Mouse (Mus musculus) testis, adult 2 months (tissue): ENCODE results near the gene Slc10a3. TPM values are rescaled to one million over a fixed set of nuclear protein-coding genes. Genes with fewer than 3 reads are reported as not detected.

Source experiments
- H3K27ac ChIP-seq: fragments of 200-500 bp; 2 replicates; pipeline ENCODE4 v1.5.1; 2012; ENCODE audit warnings: low read depth, low read length; ENCODE audit not compliant: control insufficient read depth, insufficient read depth
- H3K27me3 ChIP-seq: fragments of 200-500 bp; 2 replicates; pipeline ENCODE4 v1.6.1; 2012; ENCODE audit warnings: mild to moderate bottlenecking, low read length, moderate library complexity; ENCODE audit not compliant: control insufficient read depth, insufficient read depth
- H3K36me3 ChIP-seq: fragments of 200-500 bp; 2 replicates; pipeline ENCODE4 v1.6.1; 2012; ENCODE audit warnings: mild to moderate bottlenecking, low read length; ENCODE audit not compliant: control insufficient read depth, insufficient read depth
- H3K4me1 ChIP-seq: fragments of 200-500 bp; 2 replicates; pipeline ENCODE4 v1.6.1; 2012; ENCODE audit warnings: low read length; ENCODE audit not compliant: control insufficient read depth, insufficient read depth
- H3K4me3 ChIP-seq: fragments of 200-500 bp; 2 replicates; pipeline ENCODE4 v1.5.1; 2012; ENCODE audit warnings: low read depth, mild to moderate bottlenecking, low read length, moderate library complexity, mixed read lengths; ENCODE audit not compliant: control insufficient read depth
- CTCF ChIP-seq: fragments of 200-500 bp; IDR thresholded peaks from 2 replicates; pipeline ENCODE4 v1.5.1; 2012; ENCODE audit warnings: low read depth, mild to moderate bottlenecking, inconsistent platforms, low read length, moderate library complexity; ENCODE audit not compliant: control insufficient read depth, insufficient read depth, insufficient replicate concordance
- POLR2A ChIP-seq: fragments of 200-500 bp; IDR thresholded peaks from 2 replicates; pipeline ENCODE4 v1.6.1; 2012; ENCODE audit warnings: low read depth, mild to moderate bottlenecking, inconsistent platforms, low read length, moderate library complexity; ENCODE audit not compliant: control insufficient read depth
- polyA plus RNA-seq: library from polyadenylated mRNA; depleted of rRNA; stranded (reverse); fragments of >200 nt; gene quantifications from 2 replicates; pipeline ENCODE4 v1.2.3, GENCODE M21; 2012; rRNA removed

Slc10a3 gene
- 6.2 and 9.0 TPM in 2 replicates for polyA plus RNA-seq

DNA sequence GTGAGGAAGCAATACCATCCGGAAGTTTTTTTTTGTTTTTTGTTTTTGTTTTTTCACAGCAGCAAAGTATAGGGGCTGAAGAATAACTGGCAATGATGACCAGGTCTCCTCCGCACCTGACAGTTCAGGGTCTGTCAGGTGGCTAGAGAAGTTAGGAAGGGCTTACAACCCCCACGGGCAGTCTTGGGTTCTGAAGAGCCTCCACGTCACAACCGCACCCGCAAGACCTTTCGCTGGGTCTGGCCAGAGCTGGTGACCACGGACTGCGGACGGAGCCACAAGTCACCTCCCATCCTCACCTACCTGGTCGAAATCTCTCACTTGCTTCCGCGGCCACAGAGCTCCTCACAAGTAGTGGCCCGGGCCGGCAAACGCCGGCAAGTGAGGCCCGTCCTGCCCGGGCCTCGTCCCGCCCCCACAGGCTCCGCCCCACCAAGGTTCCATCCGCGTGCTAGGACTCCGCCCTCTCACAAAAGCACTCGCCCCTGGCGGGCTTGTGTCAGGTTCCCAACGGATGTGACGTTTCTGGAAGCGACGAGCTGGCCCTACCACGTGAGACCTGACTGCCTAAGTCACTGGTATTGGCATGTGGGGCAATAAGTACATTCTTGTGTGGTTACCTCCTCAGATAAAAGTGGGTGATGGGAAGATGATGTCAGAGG is at the start of gene Slc10a3, which contains the start of gene Ubl4a:
TSS of gene Slc10a3 (minus strand) at position 462 of the 662 bp plus-strand sequence.
TSS of gene Ubl4a (minus strand) at position 331 of the 662 bp plus-strand sequence.
- Histone ChIP-seq H3K4me3 (peak within 1 kb of the TSS; percentile 92), H3K36me3 (no peaks in the 10 kb centered on the region), H3K4me1 (no peaks in the 10 kb centered on the region; the same call in 1 of the 2 replicates), H3K27me3 (no peaks in the 10 kb centered on the region), H3K27ac (peak within 1 kb of the TSS; percentile 93)
- no peak for TF ChIP-seq CTCF
- TF ChIP-seq POLR2A = peak; percentile 69

DNA sequence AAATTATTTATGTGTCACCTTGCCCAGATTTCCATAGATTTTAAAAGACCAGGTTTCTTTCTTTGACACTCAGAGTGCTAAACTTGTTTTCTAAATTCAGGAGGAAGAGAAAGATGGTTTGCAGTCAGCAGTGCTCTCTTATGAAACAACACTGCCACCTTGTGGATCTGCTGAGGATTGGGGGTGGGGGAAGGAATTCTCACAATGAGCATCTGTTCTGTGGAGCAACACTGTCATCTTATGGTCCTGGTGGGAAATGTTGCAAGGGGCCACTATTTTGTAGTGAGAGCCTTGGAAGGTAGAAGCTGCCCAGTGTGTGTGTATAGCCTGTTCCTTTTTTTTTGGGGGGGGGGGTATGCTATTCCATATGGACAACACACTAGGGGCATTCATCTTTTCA is 40.2 kb upstream of the Slc10a3 start:
- H3K36me3 ChIP-seq = no peaks in the 10 kb centered on the region
- no peaks in the 10 kb centered on the region for H3K27me3 ChIP-seq
- H3K27ac ChIP-seq = no peak overlapping the region
- TF ChIP-seq CTCF = no peak
- no peak for TF ChIP-seq POLR2A
- no peaks in the 10 kb centered on the region for H3K4me1 ChIP-seq
- no peak overlapping the region for H3K4me3 ChIP-seq

GRCm38 (mm10) chrX:74408340-74408739 is 35.2 kb upstream of the Slc10a3 start:
- TF ChIP-seq CTCF (no peak), POLR2A (no peak)
- Histone ChIP-seq H3K36me3 (no peaks in the 10 kb centered on the region), H3K27me3 (no peaks in the 10 kb centered on the region), H3K4me1 (no peaks in the 10 kb centered on the region), H3K27ac (no peak overlapping the region), H3K4me3 (no peak overlapping the region)

GRCm38 (mm10) chrX:74400136-74400535 is 27.0 kb upstream of the Slc10a3 start:
- no peak overlapping the region for H3K27ac ChIP-seq
- H3K36me3 ChIP-seq = no peaks in the 10 kb centered on the region
- no peak overlapping the region for H3K4me3 ChIP-seq
- no peaks in the 10 kb centered on the region for H3K27me3 ChIP-seq
- no peaks in the 10 kb centered on the region for H3K4me1 ChIP-seq
- TF ChIP-seq CTCF (no peak), POLR2A (no peak)

DNA sequence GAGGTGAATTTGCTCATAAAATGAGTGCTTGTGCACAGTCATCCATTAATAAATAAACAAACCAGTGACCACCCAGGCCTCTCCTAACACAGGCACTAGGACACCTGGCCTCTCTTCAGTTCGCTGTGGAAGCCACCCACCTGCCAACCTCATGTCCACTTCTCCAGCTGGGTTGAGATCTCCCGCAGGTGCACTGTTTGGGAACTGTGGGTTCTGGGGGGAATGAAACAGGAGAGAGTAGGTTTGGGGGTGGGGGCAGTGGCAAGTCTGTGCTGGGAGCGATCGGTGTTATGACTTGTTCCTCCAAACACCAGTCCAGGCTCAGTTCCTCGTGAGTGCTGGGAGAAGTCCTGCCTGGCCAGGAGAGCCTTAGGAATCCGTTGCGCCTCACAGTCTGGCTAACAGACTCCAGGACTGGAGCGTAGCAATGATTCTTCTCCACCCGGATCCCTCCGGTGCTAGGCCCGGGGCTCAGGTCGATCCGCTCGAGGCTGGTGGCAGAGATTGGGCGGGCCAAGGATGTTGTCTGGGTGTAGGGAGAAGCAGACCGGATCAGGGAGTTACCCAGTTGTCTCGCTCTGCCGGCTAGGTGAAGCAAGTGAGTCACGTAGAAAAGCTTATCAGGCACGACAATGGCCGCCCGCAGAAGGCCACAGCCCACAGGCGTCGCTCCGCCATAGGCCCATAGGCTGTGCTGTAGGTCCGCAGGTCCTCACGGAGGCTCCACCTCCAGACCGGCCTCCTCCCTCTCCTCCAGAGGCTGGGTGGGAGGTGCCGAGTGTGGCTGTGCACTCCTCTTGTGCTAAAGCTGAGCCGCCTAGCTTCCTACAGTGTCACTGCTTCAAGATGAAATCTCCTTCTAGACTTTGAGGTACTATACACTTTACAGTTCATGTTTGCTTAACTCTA is 19.6 kb upstream of the Slc10a3 start, which contains the start of the genes Fam3a and Ikbkg:
TSS of gene Fam3a (minus strand) at position 738 of the 909 bp plus-strand sequence.
TSS of gene Ikbkg (plus strand) at position 756 of the 909 bp plus-strand sequence.
- Histone ChIP-seq H3K27ac (peak within 1 kb of the TSS; percentile 36; the same call in 1 of the 2 replicates), H3K27me3 (no peaks in the 10 kb centered on the region), H3K4me3 (peak within 1 kb of the TSS; percentile 77), H3K36me3 (no peaks in the 10 kb centered on the region), H3K4me1 (peaks cover 3% of the 10 kb centered on the region)
- TF ChIP-seq CTCF (no peak), POLR2A (peak; percentile 39; the same call in 1 of the 2 replicates)

DNA sequence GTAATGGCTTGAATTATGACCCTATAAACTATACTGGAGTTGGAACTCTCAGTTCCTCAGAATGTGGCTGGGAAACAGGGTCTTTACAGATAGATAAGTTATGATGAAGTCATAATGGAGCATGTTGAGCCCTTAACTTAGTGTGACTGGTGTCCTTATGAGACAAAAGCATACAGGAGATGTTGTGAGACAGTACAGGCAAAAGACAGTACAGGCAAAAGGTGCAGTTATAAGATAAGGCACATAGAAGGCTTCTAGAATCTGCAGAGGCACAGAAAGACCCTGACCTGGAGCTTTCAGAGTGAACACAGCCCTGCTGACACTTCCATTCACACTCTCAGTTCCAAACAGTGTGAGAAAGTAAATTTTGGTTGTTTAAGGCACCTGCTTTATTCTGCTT is 15.0 kb upstream of the Slc10a3 start:
- no peak overlapping the region for H3K4me3 ChIP-seq
- no peaks in the 10 kb centered on the region for H3K36me3 ChIP-seq
- H3K4me1 ChIP-seq = peaks cover 3% of the 10 kb centered on the region
- no peak for TF ChIP-seq CTCF
- TF ChIP-seq POLR2A = no peak
- no peaks in the 10 kb centered on the region for H3K27me3 ChIP-seq
- H3K27ac ChIP-seq = no peak overlapping the region

- no peaks in the 10 kb centered on the region for H3K4me1 ChIP-seq
- no peaks in the 10 kb centered on the region for H3K36me3 ChIP-seq
- no peak overlapping the region for H3K27ac ChIP-seq
- no peaks in the 10 kb centered on the region for H3K27me3 ChIP-seq
- TF ChIP-seq CTCF (no peak), POLR2A (no peak)
- no peak overlapping the region for H3K4me3 ChIP-seq
Observed at GRCm38 (mm10) chrX:74384451-74384850, 11.3 kb upstream of the Slc10a3 start.
